Mouse (Mus musculus) mesoderm, embryonic 11.5 days (tissue): Measurements from ENCODE around the gene Micall2.

ENCODE experiments used
- DNase-seq: peaks from one replicate; pipeline ENCODE4 v3.0.0-alpha.2; 2012; ENCODE audit warnings: low read depth, low spot score

Gene Micall2

DNA sequence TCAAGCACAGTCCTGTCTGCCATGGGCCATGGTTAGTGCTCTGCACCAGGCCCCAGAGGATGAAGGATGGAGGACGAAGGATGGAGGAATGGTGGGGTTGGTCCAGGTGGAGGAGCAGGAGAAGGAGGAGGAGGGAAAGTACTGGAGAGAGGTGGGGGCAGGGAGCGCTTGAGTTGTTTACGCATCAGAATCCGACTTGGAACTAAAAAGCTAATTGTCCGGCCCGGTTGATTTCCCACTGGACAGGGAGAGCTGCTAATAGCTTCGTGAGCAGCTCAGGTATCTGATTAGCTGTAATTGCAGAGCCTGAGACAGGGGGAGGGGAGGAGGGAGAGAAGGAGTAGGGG lies 53.5 kb downstream of the Micall2 start:
- DNase-seq, result no peak

DNA sequence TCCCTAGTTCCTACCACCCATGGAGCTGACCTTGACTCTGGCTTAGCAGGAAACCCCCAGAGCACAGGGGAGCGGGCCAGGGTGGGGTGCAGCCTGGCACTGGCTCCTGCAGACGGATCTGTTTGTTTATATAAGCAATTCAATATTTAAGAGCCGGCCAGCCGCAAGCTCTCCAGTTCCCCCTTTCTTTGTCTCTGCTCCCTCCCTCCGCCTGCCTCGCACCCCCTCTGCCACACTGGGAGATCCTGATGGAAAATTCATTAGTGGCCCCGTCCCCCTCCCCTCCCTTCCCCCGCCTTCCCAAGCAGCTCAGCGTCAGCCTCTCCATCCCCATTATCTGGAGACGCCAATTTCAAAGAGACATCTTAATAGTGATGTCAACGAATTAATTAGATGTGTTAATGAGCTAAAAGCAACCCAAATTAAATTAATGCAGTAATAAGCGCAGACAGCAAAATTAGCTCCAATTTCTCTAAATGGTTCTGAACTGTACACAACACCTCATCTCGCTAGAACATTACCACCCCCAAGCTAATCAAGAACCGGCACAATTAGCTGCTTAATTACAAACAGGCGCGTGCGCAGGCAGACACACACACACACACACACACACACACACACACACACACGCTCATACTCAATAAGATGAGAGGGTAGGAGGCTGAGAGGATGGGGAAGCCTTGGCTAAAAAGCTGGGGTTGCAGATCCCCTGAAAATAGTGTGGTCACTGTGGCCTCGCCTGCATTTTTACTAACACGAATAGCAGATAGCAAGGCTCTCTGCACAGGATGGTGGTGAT lies 54.1 kb downstream of the Micall2 start:
- DNase-seq, result peak; percentile 48

DNA sequence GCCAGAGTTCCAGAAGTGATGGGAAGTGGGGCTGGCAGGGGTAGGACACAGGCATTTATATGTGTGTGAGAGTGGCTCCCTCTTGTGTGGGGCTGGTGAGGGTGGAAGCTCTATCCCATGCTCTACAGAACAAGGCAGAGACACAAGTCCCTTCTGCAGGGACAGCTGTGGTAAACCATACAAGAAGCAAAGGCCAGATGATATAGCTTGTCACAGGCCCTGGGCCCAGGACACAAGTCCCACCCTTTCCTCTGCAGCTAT lies 60.5 kb downstream of the Micall2 start:
- no peak for DNase-seq

DNA sequence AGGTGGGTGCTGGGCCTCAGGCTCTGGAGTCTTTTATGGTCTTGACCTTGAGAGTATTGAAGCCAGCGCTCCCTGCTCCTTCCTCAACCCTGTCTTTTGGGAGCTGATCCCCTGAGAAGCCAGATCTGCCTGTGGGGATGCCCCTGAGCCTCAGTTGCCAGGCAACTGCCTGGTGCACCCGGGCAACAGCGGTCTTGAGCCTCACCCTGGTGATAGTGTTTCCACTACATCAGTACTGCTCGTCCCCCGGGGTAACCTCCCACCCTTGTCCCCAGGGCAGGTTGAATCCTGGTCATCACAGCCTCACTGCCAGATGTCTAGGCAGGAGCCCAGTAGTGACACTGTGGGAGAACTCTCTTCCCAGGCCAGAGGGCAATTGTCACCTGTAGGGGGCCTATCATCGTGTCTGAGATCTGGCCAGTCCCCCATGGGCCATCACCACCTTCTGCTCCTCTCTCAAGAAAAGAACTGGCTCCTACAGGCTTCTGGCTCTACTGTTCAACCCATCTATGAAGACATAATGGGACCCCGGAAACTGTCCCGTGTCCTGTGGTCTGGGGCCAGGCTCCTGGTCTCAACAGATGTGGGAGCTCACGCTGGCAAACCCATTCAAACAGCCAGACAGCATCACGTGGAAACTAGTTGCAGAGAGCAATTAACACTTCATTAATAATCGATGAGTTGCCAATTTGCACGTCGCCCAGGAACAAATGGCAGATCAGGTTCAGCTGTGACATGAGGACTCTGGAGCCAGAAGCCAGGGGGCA lies 61.0 kb downstream of the Micall2 start:
- DNase-seq, result no peak

DNA sequence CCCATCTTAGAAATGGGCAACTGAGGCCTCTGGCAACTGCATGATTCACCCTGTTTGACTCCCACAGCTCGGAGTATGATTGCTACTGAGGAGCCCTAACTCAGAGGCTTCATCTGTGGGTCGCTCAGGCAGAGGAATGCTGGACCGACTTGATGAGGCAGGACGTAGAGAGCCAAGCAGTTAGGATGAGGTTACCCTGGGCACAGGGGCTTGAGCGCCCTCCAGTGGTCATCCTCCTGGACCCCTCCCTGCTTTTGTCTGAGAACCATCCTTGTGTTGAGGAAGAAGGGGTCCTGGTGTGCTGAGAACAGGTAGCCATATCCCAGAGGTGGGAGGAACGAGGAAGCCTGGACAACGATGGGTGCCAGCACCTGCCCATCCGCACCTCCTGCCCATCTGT lies 66.8 kb downstream of the Micall2 start:
- peak; percentile 73 for DNase-seq

DNA sequence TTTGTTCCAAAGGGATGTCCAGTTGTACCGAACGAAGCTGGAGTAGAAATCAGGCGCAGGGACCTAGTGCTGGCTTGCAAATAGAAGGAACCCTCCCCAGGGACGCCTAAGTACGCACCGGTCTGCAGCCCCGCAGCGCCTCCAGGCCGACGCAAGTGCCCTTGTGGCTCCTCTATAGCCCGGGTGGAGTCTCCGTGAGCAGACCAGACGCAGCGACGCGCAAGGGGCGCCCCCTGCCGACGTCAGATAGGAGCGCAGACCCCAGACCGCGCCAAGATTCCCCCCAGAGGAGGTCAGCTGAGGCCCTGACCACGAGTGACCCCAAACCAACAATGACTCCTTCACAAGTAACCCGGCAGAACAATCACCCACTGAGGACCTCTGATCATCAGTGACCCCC lies 67.6 kb downstream of the Micall2 start:
- peak; percentile 83 for DNase-seq

DNA sequence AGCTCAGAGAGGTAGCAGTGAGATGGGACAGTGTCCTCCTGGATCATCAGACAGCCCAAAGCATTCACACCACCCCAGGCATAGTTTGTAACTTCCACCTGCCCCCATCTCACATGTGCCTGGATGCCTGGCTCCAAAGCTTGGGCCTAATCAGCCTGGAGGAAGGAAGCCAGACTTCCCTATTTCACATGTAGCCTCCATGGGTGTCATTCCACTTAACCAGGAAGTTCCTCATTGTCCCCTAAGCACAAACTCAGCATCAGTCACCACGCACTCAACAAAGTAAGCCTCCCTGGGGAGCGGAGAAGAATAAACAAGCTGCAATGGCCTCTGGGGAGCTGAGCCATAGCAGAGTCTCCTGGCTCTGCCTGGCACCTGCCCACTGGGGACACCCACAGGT lies 69.6 kb downstream of the Micall2 start:
- DNase-seq, result no peak

DNA sequence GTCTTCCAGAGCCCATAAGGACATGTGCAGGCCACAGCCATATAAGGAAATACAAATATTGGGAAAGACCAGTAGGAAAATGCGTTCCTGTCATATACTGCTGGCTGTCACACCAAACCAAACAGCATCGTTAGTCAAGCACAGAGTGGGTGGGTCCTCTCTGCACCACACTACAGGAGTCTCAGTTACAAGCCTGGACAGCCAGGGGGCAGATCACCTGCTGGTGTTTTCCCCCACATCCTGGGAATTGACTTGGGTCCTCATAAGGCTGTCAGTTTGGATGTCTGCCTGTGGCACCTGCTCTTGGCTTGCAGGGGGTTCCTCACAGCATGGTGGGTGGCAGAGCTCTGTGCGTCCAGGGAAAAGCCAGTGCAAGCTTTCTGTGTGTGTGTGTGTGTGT lies 70.8 kb downstream of the Micall2 start:
- no peak for DNase-seq

DNA sequence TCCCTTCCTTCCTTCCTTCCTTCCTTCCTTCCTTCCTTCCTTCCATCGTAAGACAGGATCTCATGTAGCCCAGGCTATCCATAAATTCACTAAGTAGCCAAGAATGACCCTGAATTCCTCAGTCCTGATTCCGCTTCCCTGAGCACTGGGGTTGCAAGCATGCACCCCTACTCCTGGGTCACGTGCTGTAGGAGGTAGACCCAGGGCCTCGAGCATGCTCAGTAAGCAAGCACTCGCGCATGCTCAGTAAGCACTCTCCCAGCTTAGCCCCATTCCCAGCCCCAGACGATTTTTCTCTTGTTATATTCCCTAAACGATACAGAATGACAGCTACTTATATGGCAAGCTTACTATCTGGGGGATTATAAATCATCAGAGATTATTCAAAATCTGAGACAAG lies 74.4 kb downstream of the Micall2 start:
- no peak for DNase-seq

DNA sequence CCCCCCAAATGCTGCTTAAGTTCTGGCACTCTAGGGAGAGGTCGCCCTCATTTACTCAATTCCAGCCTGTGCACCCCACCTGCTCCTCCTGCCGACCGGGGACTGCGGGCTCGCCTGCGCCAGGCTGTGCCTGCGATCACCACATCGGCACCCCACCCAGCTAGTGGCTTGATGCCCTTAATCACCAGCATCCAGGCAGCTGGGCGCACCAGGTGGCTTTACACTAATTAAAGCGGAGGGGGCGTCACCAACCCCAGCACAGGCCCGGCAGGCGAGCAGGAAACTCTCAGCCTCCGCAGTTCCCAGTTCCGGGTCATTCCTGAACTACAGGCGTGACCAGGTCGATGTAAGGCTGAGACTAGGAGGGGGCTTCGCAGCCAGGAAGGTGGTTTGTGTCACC lies 76.8 kb downstream of the Micall2 start:
- peak; percentile 58 for DNase-seq

DNA sequence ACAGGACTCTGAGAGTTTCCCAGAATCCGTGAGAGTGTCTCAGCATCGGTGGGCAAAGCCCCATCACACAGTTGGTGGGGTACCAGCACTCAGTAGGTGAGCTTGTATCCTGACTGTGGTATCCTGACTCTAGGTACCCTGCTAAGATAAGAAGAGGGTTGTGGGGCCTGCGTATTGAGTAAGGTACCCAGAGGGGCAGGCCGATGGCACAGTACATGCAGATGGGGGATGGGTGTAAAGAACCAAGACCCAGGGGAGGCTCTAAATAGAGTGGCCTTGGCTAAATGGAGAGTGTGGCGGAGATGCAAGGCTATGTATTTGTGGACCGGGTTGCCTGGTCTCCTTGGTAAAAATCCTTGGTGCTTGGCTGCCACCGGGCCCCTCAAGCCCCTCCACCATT lies 77.3 kb downstream of the Micall2 start:
- DNase-seq, result no peak

DNA sequence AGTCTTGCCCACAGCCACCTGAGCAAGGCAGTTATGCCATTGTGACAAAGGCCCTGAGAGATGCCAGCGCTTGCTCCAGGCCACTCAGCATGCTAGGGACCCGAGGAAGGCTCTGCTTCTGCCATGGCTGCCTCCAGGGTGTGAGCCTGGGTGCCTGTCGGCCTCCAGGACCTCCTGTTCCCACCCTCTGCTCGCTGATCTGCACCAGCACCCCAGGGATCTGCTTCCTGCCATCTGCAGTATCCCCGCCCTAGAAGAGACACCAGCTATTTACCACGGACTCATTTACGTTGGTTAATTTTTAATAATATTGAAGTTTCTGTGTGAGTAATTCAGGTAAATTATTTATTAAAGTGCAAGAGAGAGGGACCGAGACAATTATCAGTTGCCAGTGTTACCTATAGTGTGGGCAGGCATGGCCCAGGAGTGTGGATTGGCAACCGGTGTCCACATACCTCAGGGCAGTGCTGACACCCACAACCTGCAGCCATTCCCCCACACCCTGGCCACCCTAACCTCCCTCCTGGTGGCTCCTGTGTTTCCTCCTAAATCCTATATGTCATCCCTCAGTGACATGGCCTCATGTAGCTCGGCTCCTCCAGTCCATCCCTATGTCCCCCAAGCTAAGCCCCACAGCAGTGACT lies 78.1 kb downstream of the Micall2 start:
- DNase-seq, result no peak
